Mouse (Mus musculus) myocyte (in vitro differentiated cells): ENCODE data around the gene Ghdc.

Experiments
- E2F4 ChIP-seq: IDR thresholded peaks from one replicate; pipeline ENCODE4 v1.6.1; 2011; ENCODE audit warnings: mild to moderate bottlenecking, control low read depth, moderate library complexity; ENCODE audit not compliant: insufficient read depth
- MAX ChIP-seq: IDR thresholded peaks from one replicate; pipeline ENCODE4 v1.6.1; 2011; ENCODE audit warnings: low read depth, mild to moderate bottlenecking, control low read depth
- MYOD1 ChIP-seq, 3 experiments: IDR thresholded peaks; one replicate each; pipeline ENCODE4 v1.6.1; 2011; ENCODE audit warnings: control low read depth in 2 of 3, low read depth in 2 of 3, mild to moderate bottlenecking in 2 of 3, moderate library complexity in 1 of 3; ENCODE audit not compliant: insufficient read length in 2 of 3, control insufficient read depth in 1 of 3
- MYOG ChIP-seq, 3 experiments: IDR thresholded peaks; one replicate each; pipeline ENCODE4 v1.6.1; 2011; ENCODE audit warnings: control low read depth in 2 of 3, low read depth in 2 of 3, mild to moderate bottlenecking in 2 of 3; ENCODE audit not compliant: insufficient read length in 2 of 3, control insufficient read depth in 1 of 3, insufficient read depth in 1 of 3
- POLR2A ChIP-seq: IDR thresholded peaks from one replicate; pipeline ENCODE4 v1.6.1; 2011; ENCODE audit warnings: low read depth, mild to moderate bottlenecking, control low read depth, moderate library complexity; ENCODE audit not compliant: insufficient read length
- POLR2AphosphoS2 ChIP-seq: IDR thresholded peaks from one replicate; pipeline ENCODE4 v1.6.1; 2011; ENCODE audit warnings: low read depth, control low read depth; ENCODE audit not compliant: insufficient read length
- TCF12 ChIP-seq: IDR thresholded peaks from one replicate; pipeline ENCODE4 v1.6.1; 2011; ENCODE audit warnings: mild to moderate bottlenecking, control low read depth; ENCODE audit not compliant: poor library complexity, insufficient read depth, severe bottlenecking
- USF1 ChIP-seq: IDR thresholded peaks from one replicate; pipeline ENCODE4 v1.6.1; 2011; ENCODE audit warnings: low read depth, mild to moderate bottlenecking, control low read depth, moderate library complexity

DNA sequence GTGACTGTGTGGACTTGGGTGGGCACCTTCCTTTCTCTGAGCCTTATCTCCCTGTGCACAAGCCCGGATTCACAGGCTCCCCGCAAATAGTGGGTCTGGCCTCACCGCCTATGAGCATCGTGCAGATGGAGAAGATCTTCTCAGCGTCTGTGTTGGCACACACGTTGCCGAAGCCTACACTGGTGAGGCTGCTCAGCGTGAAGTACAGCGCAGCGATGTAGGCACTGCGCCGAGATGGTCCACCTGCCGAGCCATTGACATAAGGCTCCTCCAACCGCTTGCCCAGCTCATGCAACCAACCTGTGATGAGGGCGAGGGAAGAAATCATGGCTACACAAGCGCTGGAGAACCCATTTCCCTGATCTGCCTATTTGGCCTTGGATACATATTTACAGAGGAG is 20.6 kb downstream of the Ghdc start:
- TF ChIP-seq MYOD1 (IDR thresholded peaks at IDR 0.05; ENCODE audit: control insufficient read depth in 1 of 3, insufficient read length in 2 of 3, low read depth in 2 of 3), result no peak
- TF ChIP-seq MAX, result no peak
- TF ChIP-seq POLR2A, result no peak
- no peak for TF ChIP-seq E2F4
- TF ChIP-seq USF1, result no peak
- no peak for TF ChIP-seq MYOG (IDR thresholded peaks at IDR 0.05; ENCODE audit: control insufficient read depth in 1 of 3, insufficient read depth in 1 of 3, insufficient read length in 2 of 3, low read depth in 2 of 3)
- TF ChIP-seq POLR2AphosphoS2, result no peak
- TF ChIP-seq TCF12, result no peak
